Mouse (Mus musculus) kidney, postnatal 0 days (tissue): ENCODE data around the gene Tlr2. TPM values are rescaled to one million over a fixed set of nuclear protein-coding genes. Genes with fewer than 3 reads are reported as not detected.
"Not testable (repeated sequence)": the region's sequence is repeated elsewhere in the genome, so short reads cannot be mapped to it uniquely, and the experiment has no call there.

Experiments
- ATAC-seq: fragments of 200-750 bp; cut with Nextera tagmentation; replicated peaks from 2 replicates; pipeline ENCODE4 v1.8.0; 2017; ENCODE audit warnings: low read depth, moderate number of reproducible peaks, moderate TSS enrichment, moderate library complexity; ENCODE audit not compliant: low FRiP score
- DNase-seq: peaks from one replicate; pipeline ENCODE4 v3.0.0-alpha.2; 2016; ENCODE audit warnings: low spot score
- H3K27ac ChIP-seq: fragments of 300-500 bp; sonication (generic); 2 replicates; pipeline ENCODE4 v1.5.1; 2014; ENCODE audit warnings: mild to moderate bottlenecking
- H3K27me3 ChIP-seq: fragments of 300-500 bp; sonication (generic); 2 replicates; pipeline ENCODE4 v1.6.1; 2014; ENCODE audit warnings: low read length, mixed read lengths; ENCODE audit not compliant: insufficient read depth
- H3K36me3 ChIP-seq: fragments of 300-500 bp; sonication (generic); 2 replicates; pipeline ENCODE4 v1.6.1; 2014; ENCODE audit warnings: low read length, mixed read lengths; ENCODE audit not compliant: insufficient read depth
- H3K4me1 ChIP-seq: fragments of 300-500 bp; sonication (generic); replicated peaks from 2 replicates; pipeline ENCODE4 v1.6.1; 2014; ENCODE audit warnings: antibody characterized with exemption, low read length, mixed read lengths; ENCODE audit not compliant: insufficient read depth
- H3K4me2 ChIP-seq: fragments of 300-500 bp; sonication (generic); 2 replicates; pipeline ENCODE4 v1.6.1; 2014; ENCODE audit warnings: mild to moderate bottlenecking, low read length, moderate library complexity, mixed read lengths
- H3K4me3 ChIP-seq: fragments of 300-500 bp; sonication (generic); replicated peaks from 2 replicates; pipeline ENCODE4 v1.5.1; 2014; ENCODE audit warnings: low read depth, low read length
- H3K9ac ChIP-seq: fragments of 300-500 bp; sonication (generic); 2 replicates; pipeline ENCODE4 v1.6.1; 2014; ENCODE audit warnings: low read depth, low read length
- H3K9me3 ChIP-seq: fragments of 300-500 bp; sonication (generic); replicated peaks from 2 replicates; pipeline ENCODE4 v1.6.1; 2016; ENCODE audit warnings: low read length, inconsistent platforms, mixed read lengths
- CTCF ChIP-seq: IDR thresholded peaks from 2 replicates; pipeline ENCODE4 v1.5.1; 2016; ENCODE audit warnings: antibody characterized with exemption, low read depth, mild to moderate bottlenecking, moderate library complexity
- WGBS: fragments of 180-500 bp; shearing (Covaris S2); extraction: QIAGEN DNeasy Blood & Tissue Kit; methylation state at CpG from one replicate; pipeline ENCODE4 v1.1.7; 2014; 5-methylcytosine and 5-hydroxymethylcytosine counted together
- polyA plus RNA-seq: library from polyadenylated mRNA; unstranded; fragments of >200 nt; fragmentation: Nextera tagmentation; extraction: Ambion mirVana; gene quantifications from 2 replicates; pipeline ENCODE4 v1.2.1, GENCODE M21; 2015

Tlr2 gene
- polyA plus RNA-seq: 3.9 and 4.4 TPM in 2 replicates

DNA sequence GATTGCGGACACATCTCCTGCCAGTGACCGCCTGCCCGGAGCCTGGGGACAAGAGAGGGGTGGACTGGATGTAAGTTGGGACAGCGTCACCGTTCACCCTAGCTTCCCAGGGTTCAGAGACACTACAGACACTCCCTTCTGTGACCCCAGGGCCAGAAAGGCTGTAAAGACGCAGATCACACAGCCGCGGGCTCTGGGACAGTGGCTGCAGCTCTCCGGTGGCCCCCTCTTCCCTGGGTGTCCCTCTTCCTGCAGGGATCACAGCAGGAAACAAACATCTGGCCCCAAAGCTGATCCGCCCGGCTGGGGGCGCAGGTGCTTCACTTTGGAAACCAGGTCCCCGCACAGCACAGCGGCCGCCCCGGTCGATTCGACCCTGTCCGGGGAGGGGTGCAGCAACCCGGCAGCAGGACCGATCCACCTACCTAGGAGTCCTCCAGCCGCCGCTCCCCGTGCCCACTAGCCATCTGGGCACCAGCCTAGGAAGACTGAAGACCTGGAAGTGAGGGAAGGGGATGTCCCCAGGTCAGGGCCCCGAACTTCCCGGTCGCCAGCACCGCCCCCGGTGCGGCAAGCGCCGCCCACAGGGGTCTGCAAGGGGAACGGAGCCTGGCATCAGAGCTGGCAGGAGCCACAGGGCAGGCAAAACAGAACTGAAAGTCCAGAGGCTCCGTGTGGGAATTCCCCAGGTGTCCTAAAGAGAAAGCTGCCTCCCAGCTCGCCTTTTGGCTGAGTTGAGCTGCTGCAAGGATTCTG lies at the start of gene Tlr2:
Tlr2 (minus strand) TSS at position 673 of the 756 bp plus-strand sequence.
- H3K4me1 ChIP-seq: no peaks in the 10 kb centered on the region
- no peaks in the 10 kb centered on the region for H3K27me3 ChIP-seq
- under 1% methylated on average over 32 of the region's 35 CpGs for WGBS
- H3K9ac ChIP-seq: peak within 1 kb of the TSS; percentile 59
- peak within 1 kb of the TSS; percentile 60 for H3K4me3 ChIP-seq
- peak; percentile 88 for ATAC-seq
- H3K4me2 ChIP-seq: peak within 1 kb of the TSS; percentile 77
- peak; percentile 50 for DNase-seq
- no peaks in the 10 kb centered on the region for H3K9me3 ChIP-seq
- no peak within 1 kb of the TSS for H3K27ac ChIP-seq
- peak; percentile 61 for TF ChIP-seq CTCF
- H3K36me3 ChIP-seq: no peaks in the 10 kb centered on the region

DNA sequence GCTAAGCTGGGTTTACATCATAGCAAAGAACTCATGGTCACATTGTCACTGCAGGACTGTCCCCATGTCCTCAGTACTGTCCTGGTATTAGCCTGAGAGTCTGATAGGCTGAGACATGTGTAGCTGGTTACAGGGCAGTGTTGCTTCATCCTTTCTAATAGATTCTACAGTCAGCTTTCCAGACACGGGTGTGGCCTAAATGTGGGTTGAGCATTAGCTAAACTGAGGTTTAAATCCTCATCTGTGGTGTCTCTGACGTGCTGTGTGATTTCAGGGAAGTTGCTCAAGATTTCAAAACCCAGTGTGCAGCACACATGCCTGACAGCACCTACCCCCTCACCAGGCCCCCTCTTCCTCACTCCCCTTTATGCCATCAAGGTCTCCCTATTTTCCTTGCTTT lies 43.6 kb upstream of the Tlr2 start:
- no peaks in the 10 kb centered on the region for H3K36me3 ChIP-seq
- no peak overlapping the region for H3K4me3 ChIP-seq
- no peak for TF ChIP-seq CTCF
- H3K4me1 ChIP-seq: no peaks in the 10 kb centered on the region
- H3K9ac ChIP-seq: no peak overlapping the region
- H3K4me2 ChIP-seq: no peak overlapping the region
- H3K27me3 ChIP-seq: no peaks in the 10 kb centered on the region
- WGBS: 68% methylated on average over 2 of the region's 2 CpGs
- DNase-seq (no peak), ATAC-seq (no peak)
- H3K27ac ChIP-seq: no peak overlapping the region
- no peaks in the 10 kb centered on the region for H3K9me3 ChIP-seq

DNA sequence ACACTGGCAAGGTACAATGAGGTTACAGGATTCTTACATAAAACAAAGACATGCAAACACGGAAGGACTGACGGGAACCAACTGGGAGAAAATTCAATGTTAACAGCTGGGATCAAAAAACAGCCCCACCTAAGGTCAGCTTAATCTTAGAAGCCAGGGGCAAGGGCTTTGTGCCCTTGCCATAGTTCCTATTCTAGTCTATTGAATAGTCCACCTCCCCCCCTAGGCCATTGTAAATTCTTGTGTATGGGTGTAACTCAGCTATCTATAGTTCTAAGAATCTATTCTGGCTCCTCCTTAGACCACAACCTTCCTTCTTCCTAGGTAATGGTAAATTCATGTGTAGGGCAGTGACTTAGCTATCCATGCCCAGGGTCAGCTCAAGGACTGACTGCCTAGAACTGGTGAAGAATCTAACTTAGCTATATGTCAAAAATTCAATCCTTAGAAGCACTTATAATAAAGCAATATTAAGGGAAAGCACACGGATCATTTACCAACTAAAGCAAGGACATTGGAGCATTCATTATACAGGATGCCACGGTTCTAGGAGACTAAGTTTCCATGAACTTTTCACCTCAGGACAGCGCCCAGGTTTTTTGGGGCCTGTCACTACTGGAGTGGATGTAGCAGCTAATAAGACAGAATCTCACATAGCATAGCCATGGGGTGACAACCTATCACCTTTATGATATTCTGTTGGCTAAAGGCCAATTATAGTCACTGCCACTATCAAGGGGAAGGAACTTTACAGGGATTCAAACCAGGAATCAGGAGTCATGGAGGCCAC lies 37.9 kb upstream of the Tlr2 start:
- not testable (repeated sequence) for DNase-seq, H3K36me3 ChIP-seq, H3K27me3 ChIP-seq, H3K9me3 ChIP-seq, H3K4me1 ChIP-seq, H3K9ac ChIP-seq, ATAC-seq, H3K4me2 ChIP-seq, H3K4me3 ChIP-seq, H3K27ac ChIP-seq
- WGBS: 84% methylated on average over 5 of the region's 5 CpGs

DNA sequence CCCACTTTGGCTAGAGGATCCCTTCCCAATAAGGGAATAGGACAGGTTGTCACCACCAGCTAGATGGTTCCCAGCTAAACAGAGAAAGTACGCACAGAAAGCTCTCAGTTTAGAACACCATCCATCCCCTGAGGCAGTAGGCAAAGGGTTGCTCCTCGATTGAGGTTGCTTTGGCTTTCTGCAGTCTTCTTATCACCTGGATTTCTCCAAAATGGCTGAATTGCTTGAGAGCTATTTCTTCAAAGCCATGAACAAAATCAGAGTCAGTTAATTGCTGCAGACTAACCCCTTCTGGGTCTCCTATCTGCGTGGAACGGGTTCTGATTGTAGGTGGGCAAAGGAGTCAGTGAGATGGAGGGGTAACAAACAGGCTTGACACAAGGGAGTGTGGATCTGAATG lies 37.2 kb upstream of the Tlr2 start:
- DNase-seq: no peak
- no peak overlapping the region for H3K27ac ChIP-seq
- H3K4me1 ChIP-seq: no peaks in the 10 kb centered on the region
- H3K4me2 ChIP-seq: no peak overlapping the region
- no peak overlapping the region for H3K9ac ChIP-seq
- no peak for ATAC-seq
- H3K9me3 ChIP-seq: no peaks in the 10 kb centered on the region
- H3K4me3 ChIP-seq: no peak overlapping the region
- WGBS: 92% methylated on average over 4 of the region's 4 CpGs
- H3K36me3 ChIP-seq: no peaks in the 10 kb centered on the region
- TF ChIP-seq CTCF: no peak
- H3K27me3 ChIP-seq: no peaks in the 10 kb centered on the region

DNA sequence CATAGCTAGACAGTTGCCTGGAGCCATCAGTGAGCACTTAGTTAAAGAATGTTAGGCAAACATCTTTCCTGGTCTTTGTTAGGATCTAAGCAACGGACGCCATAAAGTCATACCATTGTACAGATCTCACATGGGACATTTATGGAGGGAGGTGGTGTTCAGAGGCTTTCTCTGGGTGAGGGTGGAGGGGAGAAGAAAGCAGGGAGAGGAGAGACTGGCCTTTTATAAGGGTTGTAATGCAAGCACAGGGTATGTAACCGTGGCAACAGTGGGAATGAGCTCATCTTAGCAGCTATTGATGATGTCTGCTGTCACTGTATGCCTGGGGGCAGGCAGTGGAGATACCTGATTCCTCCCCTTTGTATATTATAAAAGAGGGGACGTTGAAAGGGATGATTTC lies 34.7 kb upstream of the Tlr2 start:
- TF ChIP-seq CTCF: no peak
- no peak for DNase-seq
- H3K27me3 ChIP-seq: no peaks in the 10 kb centered on the region
- H3K27ac ChIP-seq: no peak overlapping the region
- 68% methylated on average over 4 of the region's 4 CpGs for WGBS
- no peaks in the 10 kb centered on the region for H3K36me3 ChIP-seq
- no peaks in the 10 kb centered on the region for H3K9me3 ChIP-seq
- H3K9ac ChIP-seq: no peak overlapping the region
- H3K4me1 ChIP-seq: no peaks in the 10 kb centered on the region
- H3K4me3 ChIP-seq: no peak overlapping the region
- H3K4me2 ChIP-seq: no peak overlapping the region
- no peak for ATAC-seq

DNA sequence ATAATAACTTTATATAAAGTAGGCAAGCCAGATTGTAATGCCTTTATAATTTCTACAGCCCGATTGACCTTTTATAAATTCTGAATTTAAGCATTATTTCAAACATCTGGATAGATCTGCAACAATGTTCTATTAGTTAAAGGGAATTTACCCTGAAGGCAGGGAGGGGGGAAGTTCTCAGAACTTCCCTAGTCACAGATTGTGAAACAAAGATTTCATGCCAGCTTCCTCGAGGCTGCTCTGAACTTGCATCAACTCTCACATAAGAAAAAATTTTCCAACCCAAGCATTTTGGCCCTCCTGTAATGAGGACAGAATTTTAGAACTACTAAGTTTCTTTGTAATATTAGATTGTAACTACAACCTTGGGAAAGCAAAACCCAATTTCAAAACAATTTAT lies 33.5 kb upstream of the Tlr2 start:
- not testable (repeated sequence) for H3K9ac ChIP-seq, H3K4me3 ChIP-seq, DNase-seq, H3K36me3 ChIP-seq, H3K4me1 ChIP-seq, H3K27ac ChIP-seq, H3K27me3 ChIP-seq, H3K4me2 ChIP-seq, H3K9me3 ChIP-seq, ATAC-seq
- 89% methylated on average over 2 of the region's 2 CpGs for WGBS

DNA sequence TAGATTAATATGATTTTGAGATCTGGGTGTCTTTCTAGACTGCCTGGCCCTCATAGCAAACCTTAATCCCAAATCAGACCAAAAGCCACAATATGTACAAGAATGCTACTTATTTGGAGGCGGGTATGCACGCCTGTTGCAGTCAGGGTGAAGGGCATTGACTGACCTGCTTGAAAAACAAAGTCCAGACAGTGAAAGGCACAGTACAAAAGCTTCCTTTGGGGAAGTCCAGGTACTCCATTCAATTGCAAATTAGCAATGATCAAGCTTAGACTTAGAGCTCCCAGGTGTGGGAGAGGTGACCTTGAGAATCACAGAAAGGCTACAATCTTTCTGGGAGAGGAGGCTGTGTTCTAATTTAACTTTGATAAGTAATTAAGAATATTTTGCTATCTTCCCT lies 31.3 kb upstream of the Tlr2 start:
- not testable (repeated sequence) for H3K9ac ChIP-seq, H3K36me3 ChIP-seq, H3K9me3 ChIP-seq, H3K4me2 ChIP-seq, ATAC-seq, H3K27ac ChIP-seq, H3K27me3 ChIP-seq, DNase-seq, H3K4me1 ChIP-seq, H3K4me3 ChIP-seq
- WGBS: 89% methylated on average over 2 of the region's 2 CpGs

DNA sequence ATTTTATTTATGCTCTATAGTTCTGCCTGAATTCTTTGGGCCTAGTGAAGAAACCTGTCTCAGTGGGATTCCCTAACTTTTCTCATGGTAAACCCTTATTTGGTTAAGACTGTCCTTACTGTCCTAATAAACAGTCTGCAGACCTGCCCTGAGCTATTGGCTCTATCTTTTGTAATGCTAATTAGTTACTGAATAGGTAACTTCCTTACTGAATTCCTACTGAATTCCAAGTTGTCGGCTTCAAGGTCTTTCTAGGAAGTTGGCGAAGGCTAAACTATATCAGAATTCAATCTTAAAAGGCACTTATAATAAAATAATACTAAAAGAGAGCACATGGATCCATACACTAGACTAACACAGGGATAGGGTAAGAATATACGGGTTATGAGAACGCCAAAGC lies 30.4 kb upstream of the Tlr2 start:
- H3K9me3 ChIP-seq, H3K36me3 ChIP-seq, H3K9ac ChIP-seq, H3K27ac ChIP-seq, DNase-seq, H3K4me2 ChIP-seq, H3K4me3 ChIP-seq, H3K4me1 ChIP-seq, ATAC-seq, H3K27me3 ChIP-seq: not testable (repeated sequence)
- WGBS: 97% methylated on average over 4 of the region's 4 CpGs

DNA sequence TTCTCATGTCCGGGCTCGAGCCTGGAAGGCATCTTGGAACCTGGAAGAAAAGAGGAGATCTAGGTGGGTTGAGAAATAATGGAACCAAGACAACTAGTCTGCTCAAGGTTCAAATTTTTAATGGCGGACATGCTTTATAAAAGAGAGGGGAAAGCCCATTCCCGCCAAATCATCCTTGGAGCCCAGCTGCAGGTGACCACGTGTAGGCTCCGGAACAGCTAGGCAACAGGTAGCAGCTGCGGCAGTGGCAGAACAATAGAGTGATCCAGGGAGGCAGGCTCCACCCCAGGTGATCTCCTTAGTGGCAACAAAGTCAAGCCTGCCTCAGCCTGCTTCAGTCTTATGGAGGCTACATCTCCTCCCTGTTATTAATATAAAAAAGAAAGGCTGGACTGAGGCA lies 30.0 kb upstream of the Tlr2 start:
- not testable (repeated sequence) for H3K9me3 ChIP-seq, H3K4me3 ChIP-seq, H3K9ac ChIP-seq, H3K27ac ChIP-seq, H3K4me1 ChIP-seq, ATAC-seq, H3K36me3 ChIP-seq, DNase-seq, H3K4me2 ChIP-seq, H3K27me3 ChIP-seq
- WGBS: 88% methylated on average over 7 of the region's 7 CpGs
